Mouse (Mus musculus): ENCODE data around the gene Phactr1. TPM values are rescaled to one million over a fixed set of nuclear protein-coding genes. Genes with fewer than 3 reads are reported as not detected.

Phactr1 gene
- total RNA-seq, 2 experiments from 2014 or later = 12.9 to 13.9 TPM

GRCm38 (mm10) chr13:42976967-42977366, 296.5 kb downstream of the Phactr1 start:
- DNase-seq = no peak

- no peak for DNase-seq
These were observed 300.2 kb downstream of the Phactr1 start for GRCm38 (mm10) chr13:42980581-42980980.

GRCm38 (mm10) chr13:42982646-42983045, 302.2 kb downstream of the Phactr1 start:
- DNase-seq = no peak

GRCm38 (mm10) chr13:42985806-42986205, 305.4 kb downstream of the Phactr1 start:
- DNase-seq = no peak

- peak; percentile 60 for DNase-seq
These were observed 307.6 kb downstream of the Phactr1 start for GRCm38 (mm10) chr13:42987931-42988579.

- DNase-seq = no peak
These were observed 309.1 kb downstream of the Phactr1 start for GRCm38 (mm10) chr13:42989481-42989880.

GRCm38 (mm10) chr13:42990051-42990450, 309.6 kb downstream of the Phactr1 start:
- no peak for DNase-seq

GRCm38 (mm10) chr13:42990493-42991111, 310.2 kb downstream of the Phactr1 start:
- DNase-seq = no peak

- DNase-seq = no peak
These were observed 310.7 kb downstream of the Phactr1 start for GRCm38 (mm10) chr13:42991164-42991563.

- DNase-seq = no peak
These were observed 311.9 kb downstream of the Phactr1 start for GRCm38 (mm10) chr13:42992306-42992705.

- no peak for DNase-seq
These were observed 313.9 kb downstream of the Phactr1 start for GRCm38 (mm10) chr13:42994276-42994675.

- DNase-seq = no peak
These were observed 315.8 kb downstream of the Phactr1 start for GRCm38 (mm10) chr13:42996188-42996587.

GRCm38 (mm10) chr13:42999287-42999686, 318.9 kb downstream of the Phactr1 start:
- no peak for DNase-seq

GRCm38 (mm10) chr13:43005131-43005579, 324.7 kb downstream of the Phactr1 start:
- peak; percentile 10 for DNase-seq

- DNase-seq = no peak
These were observed 328.0 kb downstream of the Phactr1 start for GRCm38 (mm10) chr13:43008466-43008865.

- no peak for DNase-seq
These were observed 329.2 kb downstream of the Phactr1 start for GRCm38 (mm10) chr13:43009596-43009995.

- no peak for DNase-seq
These were observed 331.1 kb downstream of the Phactr1 start for GRCm38 (mm10) chr13:43011516-43011915.

GRCm38 (mm10) chr13:43013984-43014383, 333.6 kb downstream of the Phactr1 start:
- DNase-seq = no peak

- DNase-seq = no peak
These were observed 335.3 kb downstream of the Phactr1 start for GRCm38 (mm10) chr13:43015768-43016167.

- DNase-seq = no peak
These were observed 338.4 kb downstream of the Phactr1 start for GRCm38 (mm10) chr13:43018863-43019262.

GRCm38 (mm10) chr13:43021031-43021430, 340.6 kb downstream of the Phactr1 start:
- no peak for DNase-seq

GRCm38 (mm10) chr13:43023005-43023404, 342.6 kb downstream of the Phactr1 start:
- no peak for DNase-seq

- no peak for DNase-seq
These were observed 347.1 kb downstream of the Phactr1 start for GRCm38 (mm10) chr13:43027568-43027967.

- DNase-seq = no peak
These were observed 349.8 kb downstream of the Phactr1 start for GRCm38 (mm10) chr13:43030222-43030621.
